8 mouse cellular contexts compared by ENCODE assay signal in genomic region chr17:11611459-11611858, GRCm38 (mm10).
A peak's percentile ranks its signal among the peaks of the same experiment; 100 is the strongest.
DNase-seq lines count a peak whose midpoint lies in the region; ATAC-seq lines count a peak whose summit lies in the region.

No protein-coding gene starts in this region.

- H3K4me3 ChIP-seq in hindbrain, embryonic 10.5 days, result no peak overlapping the region
- no peak overlapping the region for H3K4me3 ChIP-seq in hindbrain, embryonic 12.5 days

- H3K4me2 ChIP-seq in hindbrain, embryonic 12.5 days (replicated peaks), result no peak overlapping the region

- H3K9ac ChIP-seq in hindbrain, embryonic 12.5 days, result no peak overlapping the region

- H3K27me3 ChIP-seq in hindbrain, embryonic 10.5 days (ENCODE audit: insufficient read depth, poor library complexity, severe bottlenecking), result 0 out of 2 replicates have a peak, but pooled peaks cover 10% of the 10 kb centered on the region
- peaks cover 3% of the 10 kb centered on the region; the same call in 1 of the 2 replicates for H3K27me3 ChIP-seq in hindbrain, embryonic 12.5 days

- 0 out of 2 replicates have a peak, but pooled peaks cover 10% of the 10 kb centered on the region for H3K4me1 ChIP-seq in hindbrain, embryonic 10.5 days (replicated peaks)
- H3K4me1 ChIP-seq in hindbrain, embryonic 12.5 days, result peaks cover 7% of the 10 kb centered on the region; the same call in 1 of the 2 replicates

- H3K27ac ChIP-seq in hindbrain, embryonic 10.5 days, result no peak overlapping the region
- H3K27ac ChIP-seq in hindbrain, embryonic 12.5 days, result no peak overlapping the region

- 19% methylated on average over 7 of the region's 7 CpGs for WGBS in hindbrain, embryonic 10.5 days
- WGBS in hindbrain, embryonic 12.5 days, result 15% methylated on average over 7 of the region's 7 CpGs

- no peak for ATAC-seq in hindbrain, embryonic 12.5 days (ENCODE audit: low FRiP score)
- ATAC-seq in granulocyte monocyte progenitor cell, adult 5-6 weeks (replicated peaks; ENCODE audit: poor library complexity, severe bottlenecking), result peak; percentile 58

- no peaks in the 10 kb centered on the region for H3K9me3 ChIP-seq in hindbrain, embryonic 10.5 days
- H3K9me3 ChIP-seq in hindbrain, embryonic 12.5 days (replicated peaks), result no peaks in the 10 kb centered on the region

- DNase-seq in hindbrain, embryonic 10.5 days (ENCODE audit: low spot score), result peak; percentile 62
- peak; percentile 56 for DNase-seq in Muller cell, postnatal 12 days (ENCODE audit: inconsistent ontology term)
- DNase-seq in cerebellum, postnatal 25 days, result peak; percentile 79 to 88
- DNase-seq in layer of hippocampus, adult 8-10 months (ENCODE audit: low spot score in 2 of 2), result peak; percentile 48 to 80
- peak; percentile 33 to 69 for DNase-seq in lung, postnatal 4 days
- peak; percentile 51 for DNase-seq in telencephalon, adult 2 months (ENCODE audit: low read depth, low spot score)

- H3K36me3 ChIP-seq in hindbrain, embryonic 10.5 days, result no peaks in the 10 kb centered on the region
- H3K36me3 ChIP-seq in hindbrain, embryonic 12.5 days, result no peaks in the 10 kb centered on the region
